23 mouse cellular contexts compared by ENCODE assay signal in genomic region chr9:87421175-87421574, GRCm38 (mm10).
DNase-seq lines count a peak whose midpoint lies in the region; ATAC-seq and TF ChIP-seq lines count a peak whose summit lies in the region.
"Had no signal": no experiment of that assay in that cellular context is flagged by ENCODE, and none has a peak within 500 bp of the region (broad histone marks: within the 10 kb centered on the region; RNA-seq: fewer than 3 reads in every experiment).

No protein-coding gene starts in this region.

- H3K27ac ChIP-seq in heart, embryonic 12.5 days (ENCODE audit: poor library complexity, severe bottlenecking): no peak overlapping the region
- no peak overlapping the region for H3K27ac ChIP-seq in testis, adult 2 months (ENCODE audit: control insufficient read depth, insufficient read depth, low read depth, low read length)
- no peak overlapping the region for H3K27ac ChIP-seq in lung, postnatal 0 days (ENCODE audit: low read length)

- no peak for TF ChIP-seq CTCF in testis, adult 2 months (IDR thresholded peaks at IDR 0.05; ENCODE audit: control insufficient read depth, insufficient read depth, insufficient replicate concordance, low read depth, low read length)
- no peak for TF ChIP-seq CTCF in C2C12 (IDR thresholded peaks at IDR 0.05; ENCODE audit: control insufficient read depth, insufficient read depth, insufficient read length)
- TF ChIP-seq CTCF in lung, postnatal 0 days (IDR thresholded peaks at IDR 0.05): no peak

- TF ChIP-seq EP300 in lung, postnatal 0 days (IDR thresholded peaks at IDR 0.05): no peak

- H3K4me2 ChIP-seq in heart, embryonic 12.5 days: no peak overlapping the region
- H3K4me2 ChIP-seq in myocyte (ENCODE audit: low read depth): peak overlapping the region; percentile 76
- no peak overlapping the region for H3K4me2 ChIP-seq in lung, postnatal 0 days (replicated peaks; ENCODE audit: low read depth, low read length)

- H3K9ac ChIP-seq in heart, embryonic 12.5 days: no peak overlapping the region
- no peak overlapping the region for H3K9ac ChIP-seq in lung, postnatal 0 days (replicated peaks; ENCODE audit: low read depth)

- no peaks in the 10 kb centered on the region for H3K9me3 ChIP-seq in heart, embryonic 12.5 days (replicated peaks)
- no peaks in the 10 kb centered on the region for H3K9me3 ChIP-seq in lung, postnatal 0 days (ENCODE audit: low read length)
- H3K9me3 ChIP-seq: G1E had no signal

- H3K36me3 ChIP-seq in heart, embryonic 12.5 days: no peaks in the 10 kb centered on the region
- H3K36me3 ChIP-seq in testis, adult 2 months (ENCODE audit: control insufficient read depth, insufficient read depth, low read length): no peaks in the 10 kb centered on the region
- H3K36me3 ChIP-seq in C2C12 (ENCODE audit: control insufficient read depth, insufficient read depth): no peaks in the 10 kb centered on the region
- H3K36me3 ChIP-seq in myocyte (ENCODE audit: control insufficient read depth, insufficient read depth): no peaks in the 10 kb centered on the region
- H3K36me3 ChIP-seq in lung, postnatal 0 days (ENCODE audit: insufficient read depth, low read length): no peaks in the 10 kb centered on the region
- H3K36me3 ChIP-seq: G1E had no signal

- peaks cover 4% of the 10 kb centered on the region; the same call in 1 of the 2 replicates for H3K4me1 ChIP-seq in heart, embryonic 12.5 days (replicated peaks)
- H3K4me1 ChIP-seq in testis, adult 2 months (ENCODE audit: control insufficient read depth, insufficient read depth, low read length): no peaks in the 10 kb centered on the region
- H3K4me1 ChIP-seq in lung, postnatal 0 days (ENCODE audit: insufficient read depth, low read depth, low read length): no peaks in the 10 kb centered on the region

- H3ac ChIP-seq in C2C12 (ENCODE audit: control insufficient read depth, insufficient read length, low read depth) (no peak overlapping the region), myocyte (ENCODE audit: control insufficient read depth, insufficient read length) (no peak overlapping the region)

- WGBS in heart, embryonic 12.5 days: 55% methylated on average over 8 of the region's 8 CpGs
- WGBS in lung, postnatal 0 days: 26% methylated on average over 8 of the region's 8 CpGs

- no peak for ATAC-seq in heart, embryonic 12.5 days (ENCODE audit: insufficient number of reproducible peaks, low FRiP score)
- no peak for ATAC-seq in megakaryocyte progenitor cell, adult 5-6 weeks (replicated peaks; ENCODE audit: poor library complexity)
- ATAC-seq in lung, postnatal 0 days: no peak
- ATAC-seq: activated CD4-positive, CD25-positive, alpha-beta regulatory T cell, adult 4 months; CD4-positive, CD25-positive, alpha-beta regulatory T cell, adult 4 months; Patski had no signal

- peaks cover 15% of the 10 kb centered on the region; the same call in 1 of the 2 replicates for H3K27me3 ChIP-seq in heart, embryonic 12.5 days (replicated peaks)
- no peaks in the 10 kb centered on the region for H3K27me3 ChIP-seq in testis, adult 2 months (ENCODE audit: control insufficient read depth, insufficient read depth, low read length)
- no peaks in the 10 kb centered on the region for H3K27me3 ChIP-seq in C2C12 (ENCODE audit: control insufficient read depth, insufficient read depth, insufficient read length)
- H3K27me3 ChIP-seq in myocyte (ENCODE audit: control insufficient read depth, insufficient read depth, insufficient read length): no peaks in the 10 kb centered on the region
- no peaks in the 10 kb centered on the region for H3K27me3 ChIP-seq in lung, postnatal 0 days (replicated peaks; ENCODE audit: insufficient read depth, low read length)
- H3K27me3 ChIP-seq: CH12.LX had no signal

- H3K79me2 ChIP-seq in C2C12 (ENCODE audit: control insufficient read depth, insufficient read depth) (no peaks in the 10 kb centered on the region), myocyte (ENCODE audit: control insufficient read depth, insufficient read depth) (no peaks in the 10 kb centered on the region)

- peak; percentile 44 for DNase-seq in heart, adult 11 months
- no peak for DNase-seq in testis, postnatal 10 days (ENCODE audit: low spot score)
- DNase-seq in lung, postnatal 0 days (ENCODE audit: low spot score): no peak
- DNase-seq: adrenal gland, adult 2 months; adrenal gland, adult 8-10 months; adrenal gland, postnatal 10 days; adrenal gland, postnatal 14 days; adrenal gland, postnatal 25 days; adrenal gland, postnatal 36 days; B cell, adult 2 months; cerebellum, adult 11 months; cerebellum, adult 11-12 months; cerebellum, adult 18-20 months had no signal

- no peak for TF ChIP-seq POLR2A in testis, adult 2 months (IDR thresholded peaks at IDR 0.05; ENCODE audit: control insufficient read depth, low read depth, low read length)
- no peak for TF ChIP-seq POLR2A in myocyte (IDR thresholded peaks at IDR 0.05; ENCODE audit: insufficient read length, low read depth)

- no peak overlapping the region for H3K4me3 ChIP-seq in heart, embryonic 12.5 days
- peak overlapping the region; percentile 42 for H3K4me3 ChIP-seq in testis, adult 2 months (ENCODE audit: control insufficient read depth, low read depth, low read length)
- H3K4me3 ChIP-seq in C2C12 (ENCODE audit: insufficient read depth, poor library complexity, severe bottlenecking) (no peak overlapping the region), myocyte (no peak overlapping the region)
- H3K4me3 ChIP-seq in lung, postnatal 0 days (ENCODE audit: low read depth, low read length): no peak overlapping the region

- H3K79me3 ChIP-seq in C2C12 (ENCODE audit: low read depth): no peaks in the 10 kb centered on the region

TF ChIP-seq in C2C12, 6 proteins besides CTCF, POLR2A, EP300 and RAD21:
- TF ChIP-seq MYOD1 (IDR thresholded peaks at IDR 0.05; ENCODE audit: control insufficient read depth, insufficient read length, low read depth) (peak; percentile 76), CEBPB (IDR thresholded peaks at IDR 0.05; ENCODE audit: low read depth) (no peak)

TF ChIP-seq in myocyte, 11 proteins besides CTCF, POLR2A, EP300 and RAD21:
- TF ChIP-seq MAX (IDR thresholded peaks at IDR 0.05; ENCODE audit: low read depth): no peak
- peak in 2 of 3 experiments; percentile 53 to 64 for TF ChIP-seq MYOD1 (IDR thresholded peaks at IDR 0.05; ENCODE audit: control insufficient read depth in 1 of 3, insufficient read length in 2 of 3, low read depth in 2 of 3)
